Mouse (Mus musculus) heart, adult 18-20 months (tissue): ENCODE measurements around the gene Ubc. TPM values are rescaled to one million over a fixed set of nuclear protein-coding genes. Genes with fewer than 3 reads are reported as not detected.
"Not testable (repeated sequence)": the region's sequence is repeated elsewhere in the genome, so short reads cannot be mapped to it uniquely, and the experiment has no call there.

Source experiments
- DNase-seq, 2 experiments: peaks; one replicate each; pipeline ENCODE4 v3.0.0; 2021 to 2022; ENCODE audit warnings: mixed read lengths in 1 of 2
- long read RNA-seq, 2 experiments: library from polyadenylated mRNA; stranded (forward); transcript quantifications; one replicate each; pipeline ENCODE4 v2.0.0; 2021
- total RNA-seq, 2 experiments: library from RNA; stranded (reverse); gene quantifications; 2 replicates each; pipeline ENCODE4 v1.2.3; 2021

Gene Ubc
- total RNA-seq, result 1,000 to 10,000 TPM; 1,625 to 1,638 TPM
- long read RNA-seq, experiment 1, transcript Ubc-202 (2 exons, 2,618 nt), result major isoform, 112 of 348 reads
- long read RNA-seq, experiment 1, partial matches to known transcripts, result 167 of 348 reads
- long read RNA-seq, experiment 1, other reads (novel, unspliced or antisense), result 66 of 348 reads
- long read RNA-seq, experiment 2, transcript Ubc-202 (2 exons, 2,618 nt), result major isoform, 53 of 189 reads
- long read RNA-seq, experiment 2, partial matches to known transcripts, result 3 of 189 reads
- long read RNA-seq, experiment 2, other reads (novel, unspliced or antisense), result 129 of 189 reads

GRCm38 (mm10) chr5:125389579-125390441, at the start of gene Ubc:
Gene Ubc (minus strand): TSS chr5:125390202.
- peak; percentile 97 for DNase-seq

DNA sequence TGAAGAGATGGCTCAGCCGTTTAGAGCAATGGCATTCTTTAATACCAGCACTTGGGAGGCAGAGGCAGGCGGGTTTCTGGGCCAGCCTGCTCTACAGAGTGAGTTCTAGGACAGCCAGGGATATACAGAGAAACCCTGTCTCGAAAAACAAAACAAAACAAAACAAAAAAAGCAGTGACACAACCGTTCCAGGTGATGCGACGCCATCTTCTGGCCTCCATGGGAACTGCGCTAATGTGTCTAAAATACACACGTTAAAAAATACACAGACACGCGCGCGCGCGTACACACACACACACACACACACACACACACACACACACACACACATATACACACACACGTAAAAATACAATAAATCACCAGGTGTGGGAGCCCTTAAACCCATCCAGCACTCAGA, 44.3 kb upstream of the Ubc start:
- not testable (repeated sequence) for DNase-seq

DNA sequence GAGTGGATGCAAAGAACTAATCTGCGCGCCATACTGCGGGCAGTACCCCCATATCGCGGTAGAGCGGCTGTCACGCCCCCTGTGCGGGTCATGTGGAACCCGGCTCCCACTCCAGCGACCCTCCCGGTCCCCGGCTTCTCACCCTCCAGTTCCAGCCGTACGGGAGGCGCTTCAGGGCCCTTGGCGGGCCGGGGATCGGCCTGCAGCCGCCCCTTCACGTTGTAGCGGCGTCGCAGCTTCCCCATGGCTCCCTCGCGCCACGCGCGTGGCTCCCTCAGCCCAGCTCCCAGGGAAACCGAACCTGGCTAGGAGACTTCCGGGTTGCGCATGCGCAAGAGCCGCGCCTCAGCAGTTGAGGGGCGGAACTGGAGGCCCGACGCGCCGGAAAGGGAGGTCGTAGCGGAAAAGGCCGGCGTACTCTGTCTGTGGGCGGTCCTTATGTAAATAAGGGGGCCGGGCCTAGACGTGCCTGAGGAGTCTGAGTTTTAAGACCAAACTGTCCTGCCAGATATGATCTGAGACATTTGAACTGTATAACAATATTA, 43.9 kb upstream of the Ubc start, which contains the start of gene Dhx37:
Gene Dhx37 (minus strand): TSS at position 329 of the 545 bp plus-strand sequence.
- peak; percentile 93 to 96 for DNase-seq

DNA sequence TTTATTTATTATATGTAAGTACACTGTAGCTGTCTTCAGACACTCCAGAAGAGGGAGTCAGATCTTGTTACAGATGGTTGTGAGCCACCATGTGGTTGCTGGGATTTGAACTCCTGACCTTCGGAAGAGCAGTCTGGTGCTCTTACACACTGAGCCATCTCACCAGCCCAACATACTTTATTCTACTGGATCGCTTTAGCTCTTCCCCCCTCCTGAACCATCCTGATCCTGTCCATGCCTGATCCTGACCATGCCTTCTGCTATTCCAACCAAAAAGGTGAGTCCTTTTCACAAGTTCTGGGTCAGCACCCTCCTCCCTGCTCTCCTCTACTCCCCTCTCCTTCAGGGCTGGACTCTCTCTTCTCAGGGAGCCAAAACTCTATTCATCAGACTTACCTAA, 42.3 kb upstream of the Ubc start:
- DNase-seq, result not testable (repeated sequence)

GRCm38 (mm10) chr5:125426343-125426742, 36.3 kb upstream of the Ubc start:
- DNase-seq, result peak in 1 of 2 experiments; percentile 40

GRCm38 (mm10) chr5:125425698-125426276, 35.8 kb upstream of the Ubc start:
- DNase-seq, result peak in 1 of 2 experiments; percentile 26

DNA sequence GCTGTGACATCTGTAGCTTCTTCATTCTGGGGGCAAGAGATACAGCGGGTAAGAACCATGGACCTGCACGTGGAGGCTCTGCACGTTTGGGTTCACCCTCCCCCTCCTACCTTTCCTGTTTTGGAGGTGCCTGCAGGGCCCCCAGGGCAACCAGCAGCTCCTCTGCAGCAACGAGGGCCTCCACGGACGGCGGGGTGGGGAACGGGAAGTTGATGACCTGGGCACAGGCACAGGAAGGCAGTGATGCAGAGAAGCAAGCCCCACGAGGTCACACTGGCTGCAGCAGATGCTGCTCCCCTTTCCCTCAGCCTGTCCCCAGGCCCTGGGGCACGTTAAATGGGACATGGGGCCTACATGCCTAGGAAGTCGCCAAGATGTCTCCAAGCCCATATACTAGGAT, 29.1 kb upstream of the Ubc start:
- no peak for DNase-seq

DNA sequence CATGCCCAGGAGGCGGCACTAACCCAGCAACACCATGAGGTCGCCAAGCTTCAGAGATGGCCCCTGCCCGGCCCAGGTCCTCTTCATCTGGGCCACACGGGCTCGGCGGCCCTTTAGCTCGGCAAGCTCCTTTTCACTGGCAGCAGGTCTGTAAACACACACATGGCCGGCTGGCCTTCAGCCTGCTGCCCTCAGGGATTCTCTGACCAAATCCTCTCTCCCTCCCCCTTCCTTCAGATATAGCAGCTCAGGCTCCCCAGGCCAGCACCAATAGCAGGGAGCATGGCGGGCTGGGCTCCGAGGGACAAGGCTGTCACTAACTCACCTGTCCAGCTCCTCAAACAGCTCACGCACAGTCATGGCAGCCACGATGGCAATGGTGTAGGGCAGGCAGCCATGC, 28.6 kb upstream of the Ubc start:
- DNase-seq, result no peak

DNA sequence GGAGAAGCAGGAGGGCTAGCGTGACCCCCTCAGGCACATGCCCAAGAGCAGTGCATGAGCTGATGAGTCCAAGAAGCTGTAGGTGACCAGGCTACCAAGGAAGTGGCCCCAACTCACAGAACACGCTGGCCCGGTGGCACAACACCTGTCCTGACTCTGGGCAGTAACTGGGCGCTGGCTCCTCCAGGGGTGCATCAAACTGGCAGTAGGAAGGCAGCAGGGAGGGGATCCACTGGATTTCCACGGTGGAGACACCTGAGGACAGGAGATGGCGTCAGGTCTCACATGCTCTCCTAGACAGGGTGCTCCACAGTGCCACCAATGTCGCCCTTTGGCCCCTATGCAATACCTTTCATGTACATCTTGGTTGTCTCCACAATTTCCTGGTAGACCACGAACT, 26.2 kb upstream of the Ubc start:
- DNase-seq, result no peak

- DNase-seq, result peak; percentile 55 to 58
Observed at GRCm38 (mm10) chr5:125413763-125414162, 23.8 kb upstream of the Ubc start.

- DNase-seq, result not testable (repeated sequence)
Observed at GRCm38 (mm10) chr5:125412536-125412935, 22.5 kb upstream of the Ubc start.

DNA sequence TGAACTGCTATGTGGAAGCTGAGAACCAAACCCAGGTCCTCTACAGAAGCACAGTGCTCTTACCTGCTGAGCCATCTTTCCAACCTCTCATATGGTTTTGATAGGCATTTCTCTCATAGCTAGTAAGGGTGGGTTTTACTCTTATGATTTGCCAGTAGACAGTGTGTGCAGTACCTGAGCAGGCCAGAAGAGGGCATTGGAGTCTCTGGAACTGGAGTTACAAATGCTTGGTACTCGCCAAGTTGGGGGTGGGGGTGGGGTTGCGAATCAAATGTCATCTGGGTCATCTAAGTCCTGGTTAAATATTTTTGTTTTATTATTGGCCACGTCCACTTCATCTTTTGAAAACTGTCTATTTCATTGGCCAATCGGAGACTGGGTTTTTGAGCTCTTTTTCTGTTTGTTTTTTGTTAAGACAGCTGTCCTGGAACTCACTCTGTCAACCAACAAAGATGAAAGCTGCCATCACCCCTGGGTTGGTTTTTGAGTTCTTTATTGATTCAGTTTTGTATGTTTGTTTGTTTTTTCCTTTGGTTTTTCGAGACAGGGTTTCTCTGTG, 22.0 kb upstream of the Ubc start:
- DNase-seq, result peak; percentile 49 to 83

- DNase-seq, result peak in 1 of 2 experiments; percentile 55
Observed at GRCm38 (mm10) chr5:125409348-125410090, 19.5 kb upstream of the Ubc start.

DNA sequence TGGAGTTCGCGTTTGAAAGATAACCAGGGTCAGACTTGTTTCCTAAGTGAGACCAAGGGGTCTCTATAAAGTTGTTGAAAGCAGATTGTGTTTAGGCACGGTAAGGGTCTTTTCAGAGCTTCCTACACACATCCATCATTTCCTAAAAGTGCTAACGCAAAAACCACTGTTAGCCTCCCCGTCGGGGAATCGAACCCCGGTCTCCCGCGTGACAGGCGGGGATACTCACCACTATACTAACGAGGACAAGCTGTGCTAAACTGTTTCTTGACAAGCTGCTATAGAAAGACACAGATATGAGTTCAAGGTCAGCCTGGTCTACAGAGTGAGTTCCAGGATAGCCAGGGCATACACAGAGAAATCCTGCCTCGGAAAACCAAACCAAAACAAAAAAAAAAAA, 18.8 kb upstream of the Ubc start:
- peak; percentile 80 to 91 for DNase-seq

DNA sequence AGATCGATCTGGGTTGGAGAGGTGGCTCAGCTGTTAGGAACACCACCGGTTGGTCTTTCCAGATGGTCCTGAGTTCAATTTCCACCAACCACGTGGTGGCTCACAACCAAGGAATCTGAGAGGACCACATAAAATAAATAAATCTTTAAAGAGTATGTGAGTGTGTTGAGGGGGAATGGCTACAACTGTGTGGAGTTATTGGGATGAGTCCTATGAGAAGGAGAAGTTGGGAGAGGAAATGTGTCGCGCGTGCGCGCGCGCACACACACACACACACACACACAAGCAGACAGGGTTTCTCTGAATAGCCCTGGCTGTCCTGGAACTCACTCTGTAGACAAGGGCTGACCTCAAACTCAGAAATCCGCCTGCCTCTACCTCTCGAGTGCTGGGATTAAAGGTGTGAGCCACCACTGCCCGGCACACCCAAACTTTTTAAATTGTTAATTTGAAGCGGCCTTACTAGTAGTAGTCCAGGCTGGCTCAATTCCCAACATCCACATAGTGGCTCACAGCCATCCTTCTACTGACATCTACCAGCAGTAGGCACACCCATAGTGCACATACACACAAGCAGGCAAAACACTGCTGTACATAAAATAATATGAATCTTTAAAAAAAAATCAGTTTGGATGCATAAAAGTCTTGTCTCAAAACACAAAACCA, 18.0 kb upstream of the Ubc start:
- DNase-seq, result peak; percentile 33

GRCm38 (mm10) chr5:125407020-125407830, 17.2 kb upstream of the Ubc start:
- DNase-seq, result peak in 1 of 2 experiments; percentile 24

DNA sequence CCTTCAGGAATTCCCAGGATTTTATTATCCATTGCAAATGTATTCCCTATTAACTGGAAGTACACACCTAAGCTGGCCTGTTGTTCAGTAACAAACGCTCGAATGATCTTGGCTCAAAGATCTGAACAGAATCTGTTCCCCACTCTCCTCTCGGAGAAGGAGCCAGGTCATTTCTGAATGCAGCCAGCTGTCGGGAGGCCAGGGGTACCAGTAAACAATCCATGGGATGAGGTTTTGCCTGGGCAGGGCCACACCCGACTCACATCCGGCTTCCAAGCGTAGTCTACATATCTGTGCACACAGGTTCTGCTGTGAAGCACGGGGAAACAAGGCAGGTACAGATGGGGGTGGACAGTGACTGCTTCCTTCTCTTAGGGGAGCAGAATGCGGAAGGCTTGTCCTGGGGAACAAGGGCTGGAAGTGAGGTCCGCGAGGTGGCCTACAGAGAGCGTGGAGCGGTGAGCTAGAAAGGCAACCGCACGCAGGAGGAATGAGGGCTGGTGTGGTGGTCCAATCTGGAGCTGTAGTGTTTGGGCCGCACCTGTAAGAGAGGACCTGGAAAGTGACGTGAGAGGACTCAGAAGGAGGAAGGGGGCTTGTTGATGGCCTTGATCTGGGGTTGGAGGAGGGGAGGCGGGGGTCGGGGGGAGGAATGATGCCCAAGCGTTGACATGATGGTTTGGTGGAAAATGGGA, 16.5 kb upstream of the Ubc start:
- peak; percentile 81 to 87 for DNase-seq

- DNase-seq, result peak; percentile 86 to 97
Observed at GRCm38 (mm10) chr5:125405546-125406248, 15.7 kb upstream of the Ubc start.
